Mouse (Mus musculus): ENCODE measurements around the gene Dtymk. TPM values are rescaled to one million over a fixed set of nuclear protein-coding genes. Genes with fewer than 3 reads are reported as not detected.
A peak's percentile ranks its signal among the peaks of the same experiment; 100 is the strongest.

The Dtymk gene
- total RNA-seq, 1 experiment, result 304 TPM

- no peaks in the 10 kb centered on the region for H3K9me3 ChIP-seq (ENCODE audit: control insufficient read depth, insufficient read depth, low read depth, low read length)
- no peak overlapping the region for H3K27ac ChIP-seq (ENCODE audit: insufficient read depth, low read depth, low read length, poor library complexity, severe bottlenecking)
- peaks cover 15% of the 10 kb centered on the region for H3K36me3 ChIP-seq (ENCODE audit: control insufficient read depth, insufficient read depth, low read length, poor library complexity, severe bottlenecking)
- in situ Hi-C loops (cut with MboI; ENCODE audit: low sequenced_read_pairs in 2 of 2, unreplicated experiment in 2 of 2), result no loop called here
- H3K9ac ChIP-seq (ENCODE audit: insufficient read depth, low read depth, low read length, poor library complexity, severe bottlenecking), result no peak overlapping the region
- 0 out of 2 replicates have a peak, but pooled peaks have one; percentile 55 for TF ChIP-seq MAFK (IDR thresholded peaks at IDR 0.05; ENCODE audit: insufficient read depth, low read depth, low read length)
- no peak for TF ChIP-seq ZNF384 (IDR thresholded peaks at IDR 0.05; ENCODE audit: low read depth, low read length)
- no peak overlapping the region for H3K4me3 ChIP-seq (ENCODE audit: insufficient read depth in 1 of 2, low read depth in 1 of 2, low read length in 2 of 2, poor library complexity in 1 of 2, severe bottlenecking in 1 of 2)
- peaks cover 0 to 10% of the 10 kb centered on the region in 2 experiments; a peak in 3 of 4 replicates for H3K4me1 ChIP-seq (ENCODE audit: control insufficient read depth in 2 of 2, insufficient read depth in 2 of 2, low read length in 2 of 2, poor library complexity in 1 of 2)
- no peak for DNase-seq (ENCODE audit: low read depth, low spot score)
Measured at GRCm38 (mm10) chr1:93748539-93748938, 53.2 kb downstream of the Dtymk start.

DNA sequence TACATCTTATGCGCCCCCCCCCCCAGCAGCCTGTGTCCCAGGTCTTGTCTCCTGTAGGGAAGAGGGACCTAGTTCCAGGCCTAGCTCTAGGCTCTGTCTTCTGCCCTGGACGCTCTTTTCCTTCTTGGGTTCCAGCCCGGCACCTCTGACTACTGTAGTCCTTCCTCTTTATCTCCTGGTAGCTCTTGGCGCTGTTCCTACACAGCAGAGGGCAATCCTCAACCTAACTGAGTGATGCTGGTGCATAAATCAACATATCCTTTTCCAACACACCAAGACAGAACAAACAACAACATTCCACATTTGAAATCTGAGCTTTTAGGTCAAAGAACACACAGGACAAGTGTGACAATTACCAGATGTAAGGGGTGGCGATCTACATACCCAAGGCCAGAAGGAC lies 55.6 kb downstream of the Dtymk start:
- in situ Hi-C loops (cut with MboI; ENCODE audit: low sequenced_read_pairs in 2 of 2, unreplicated experiment in 2 of 2), result no loop called here
- peaks cover 15% of the 10 kb centered on the region for H3K36me3 ChIP-seq (ENCODE audit: control insufficient read depth, insufficient read depth, low read length, poor library complexity, severe bottlenecking)
- no peak for DNase-seq (ENCODE audit: low read depth, low spot score)

DNA sequence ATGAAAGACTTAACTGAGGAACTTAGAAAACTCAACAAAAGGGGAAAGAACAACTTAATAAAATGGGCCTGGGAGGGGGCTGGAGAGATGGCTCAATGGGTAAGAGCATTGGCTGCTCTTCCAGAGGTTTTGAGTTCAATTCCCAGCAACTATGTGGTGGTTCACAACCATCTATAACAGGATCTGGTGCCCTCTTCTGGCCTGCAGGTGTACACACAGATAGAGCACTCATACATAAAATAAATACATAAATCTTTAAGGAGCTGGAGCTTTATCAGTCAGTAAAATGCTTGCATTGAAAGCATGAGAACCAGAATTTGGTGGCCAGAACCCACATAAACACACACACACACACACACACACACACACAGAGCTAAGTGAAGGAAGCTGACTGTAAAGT lies 58.8 kb downstream of the Dtymk start:
- Histone ChIP-seq H3K27ac (ENCODE audit: insufficient read depth, low read depth, low read length, poor library complexity, severe bottlenecking) (no peak overlapping the region), H3K4me3 (ENCODE audit: insufficient read depth in 1 of 2, low read depth in 1 of 2, low read length in 2 of 2, poor library complexity in 1 of 2, severe bottlenecking in 1 of 2) (no peak overlapping the region), H3K9ac (ENCODE audit: insufficient read depth, low read depth, low read length, poor library complexity, severe bottlenecking) (no peak overlapping the region), H3K9me3 (ENCODE audit: control insufficient read depth, insufficient read depth, low read depth, low read length) (no peaks in the 10 kb centered on the region), H3K36me3 (ENCODE audit: control insufficient read depth, insufficient read depth, low read length, poor library complexity, severe bottlenecking) (no peaks in the 10 kb centered on the region; the same call in 1 of the 2 replicates), H3K4me1 (ENCODE audit: control insufficient read depth in 2 of 2, insufficient read depth in 2 of 2, low read length in 2 of 2, poor library complexity in 1 of 2) (peaks cover 1 to 5% of the 10 kb centered on the region in 2 experiments)
- 0 out of 2 replicates have a peak, but pooled peaks have one; percentile 13 for TF ChIP-seq ZC3H11A (IDR thresholded peaks at IDR 0.05; ENCODE audit: borderline replicate concordance, low read depth, low read length)
- TF ChIP-seq ZNF384 (IDR thresholded peaks at IDR 0.05; ENCODE audit: low read depth, low read length), result no peak
- no peak for DNase-seq (ENCODE audit: low read depth, low spot score)
- in situ Hi-C loops (cut with MboI; ENCODE audit: low sequenced_read_pairs in 2 of 2, unreplicated experiment in 2 of 2), result no loop called here

More for the DNA sequence above, 55.6 kb downstream of the Dtymk start:
- no peak overlapping the region for H3K9ac ChIP-seq (ENCODE audit: insufficient read depth, low read depth, low read length, poor library complexity, severe bottlenecking)
- TF ChIP-seq MAFK (IDR thresholded peaks at IDR 0.05; ENCODE audit: insufficient read depth, low read depth, low read length) (no peak), CHD2 (IDR thresholded peaks at IDR 0.05; ENCODE audit: low read depth, low read length) (no peak), HCFC1 (IDR thresholded peaks at IDR 0.05; ENCODE audit: borderline replicate concordance, insufficient read depth, low read length) (no peak)
- no peak overlapping the region for H3K4me3 ChIP-seq (ENCODE audit: insufficient read depth in 1 of 2, low read depth in 1 of 2, low read length in 2 of 2, poor library complexity in 1 of 2, severe bottlenecking in 1 of 2)
- H3K9me3 ChIP-seq (ENCODE audit: control insufficient read depth, insufficient read depth, low read depth, low read length), result no peaks in the 10 kb centered on the region
- no peak overlapping the region for H3K27ac ChIP-seq (ENCODE audit: insufficient read depth, low read depth, low read length, poor library complexity, severe bottlenecking)
- peaks cover 0 to 7% of the 10 kb centered on the region in 2 experiments; a peak in 3 of 4 replicates for H3K4me1 ChIP-seq (ENCODE audit: control insufficient read depth in 2 of 2, insufficient read depth in 2 of 2, low read length in 2 of 2, poor library complexity in 1 of 2)

Other genes starting within 250 kb of the Dtymk start
- 62.0 and 79.3 TPM in 2 replicates for gene Stk25, start 143.3 kb downstream of the Dtymk start, total RNA-seq (2012; rRNA removed)
- 21.1 and 26.9 TPM in 2 replicates for gene Bok, start 116.3 kb downstream of the Dtymk start, total RNA-seq (2012; rRNA removed)
- 30.8 and 32.7 TPM in 2 replicates for gene Atg4b, start 50.4 kb downstream of the Dtymk start, total RNA-seq (2012; rRNA removed)
- 46.2 and 53.9 TPM in 2 replicates for gene Thap4, start 47.1 kb downstream of the Dtymk start, total RNA-seq (2012; rRNA removed)
- gene Ing5, start 2.0 kb upstream of the Dtymk start, total RNA-seq (2012; rRNA removed), result 23.2 and 26.5 TPM in 2 replicates
- 10.9 and 11.0 TPM in 2 replicates for gene D2hgdh, start 23.0 kb upstream of the Dtymk start, total RNA-seq (2012; rRNA removed)
- not detected in 2 replicates for gene Gal3st2, start 59.4 kb upstream of the Dtymk start, total RNA-seq (2012; rRNA removed)
- 0.16 TPM in 1 of 2 replicates, not detected in the other for gene Gal3st2b, start 116.4 kb upstream of the Dtymk start, total RNA-seq (2012; rRNA removed)
- 0.04 and 0.11 TPM in 2 replicates for gene Gal3st2c, start 188.6 kb upstream of the Dtymk start, total RNA-seq (2012; rRNA removed)
- 0.11 TPM in 1 of 2 replicates, not detected in the other for gene Neu4, start 218.5 kb upstream of the Dtymk start, total RNA-seq (2012; rRNA removed)